Mouse (Mus musculus): ENCODE results near the gene Nagpa.
"Not testable (repeated sequence)": the region's sequence is repeated elsewhere in the genome, so short reads cannot be mapped to it uniquely, and the experiment has no call there.

Nagpa gene

DNA sequence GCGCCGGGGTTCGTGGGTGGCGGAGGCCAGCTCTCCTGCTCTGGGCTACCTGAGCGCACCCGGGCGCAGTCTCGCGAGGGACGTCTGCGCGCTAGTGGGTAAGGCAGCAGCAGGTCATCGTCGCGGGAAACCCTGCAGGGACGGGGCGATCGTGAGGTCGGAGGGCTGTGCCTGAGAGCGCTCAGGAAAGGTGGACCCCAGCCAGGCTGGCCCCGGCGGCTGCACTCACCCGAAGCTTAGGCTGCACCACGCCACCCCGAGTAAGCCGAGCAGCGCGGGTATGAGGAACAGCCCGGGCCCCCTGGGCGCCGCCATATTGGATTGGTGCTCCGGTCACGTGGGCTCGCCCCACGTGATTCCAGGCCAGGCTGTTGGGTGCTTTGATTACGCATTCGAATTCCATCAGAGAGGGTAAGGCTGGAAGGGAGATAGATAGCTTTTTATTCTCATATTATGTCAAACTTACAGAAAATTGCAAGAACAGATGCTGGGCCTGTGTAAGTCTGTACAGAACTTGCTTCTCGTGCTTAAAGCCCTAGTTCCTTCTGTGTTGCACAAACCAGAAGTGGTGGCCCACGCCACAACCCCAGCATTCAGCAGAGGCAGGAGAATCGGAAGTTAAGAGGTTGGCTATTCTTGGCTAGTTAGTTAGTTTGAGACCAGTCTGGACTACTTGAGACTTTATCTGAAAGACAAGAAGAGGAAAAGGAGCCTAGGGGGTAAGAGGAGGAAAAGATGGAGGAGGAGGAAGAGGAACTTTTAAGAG lies at the start of gene Nagpa:
Gene Nagpa, minus strand, starts transcription at position 345 of the 766 bp plus-strand sequence.
- DNase-seq = peak; percentile 75

DNA sequence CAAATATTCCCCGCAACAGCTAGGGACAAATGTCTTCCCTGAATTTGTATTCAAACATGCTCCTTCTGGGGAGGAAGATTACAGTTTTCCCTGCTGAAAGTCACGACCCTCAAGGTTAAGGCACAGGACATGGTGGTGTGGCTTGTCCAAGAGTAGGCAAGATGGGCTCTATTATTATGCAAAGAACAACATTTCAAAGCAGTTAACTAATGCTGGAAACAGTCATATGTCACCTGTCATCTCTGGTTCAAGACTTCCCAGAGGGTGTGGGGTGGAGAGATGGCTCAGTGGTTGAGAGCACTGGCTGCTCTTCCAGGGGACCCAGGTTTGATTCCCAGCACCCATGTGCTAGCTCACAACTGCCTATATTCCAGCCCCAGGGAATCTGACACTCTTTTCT lies 48.4 kb upstream of the Nagpa start:
- DNase-seq = no peak

DNA sequence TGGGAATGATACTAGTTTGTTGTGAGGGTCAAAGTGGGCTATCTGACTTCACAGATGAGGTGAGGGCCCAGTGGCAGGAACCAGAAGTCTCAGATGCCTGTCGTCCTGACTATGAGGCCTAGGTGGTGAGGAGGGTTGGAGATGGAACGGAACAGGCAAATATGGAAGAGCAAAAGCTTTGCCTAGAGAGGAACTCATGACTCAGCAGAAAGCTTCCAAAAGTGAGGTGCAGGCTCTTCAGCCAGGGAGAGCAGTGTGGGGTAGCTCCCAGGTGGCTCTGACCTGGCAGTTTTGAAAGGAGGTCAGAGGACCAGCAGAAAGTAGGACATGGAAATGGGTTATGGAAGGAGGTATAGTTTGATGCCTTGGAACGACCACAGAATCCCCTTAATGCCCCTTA lies 47.1 kb upstream of the Nagpa start:
- no peak for DNase-seq

DNA sequence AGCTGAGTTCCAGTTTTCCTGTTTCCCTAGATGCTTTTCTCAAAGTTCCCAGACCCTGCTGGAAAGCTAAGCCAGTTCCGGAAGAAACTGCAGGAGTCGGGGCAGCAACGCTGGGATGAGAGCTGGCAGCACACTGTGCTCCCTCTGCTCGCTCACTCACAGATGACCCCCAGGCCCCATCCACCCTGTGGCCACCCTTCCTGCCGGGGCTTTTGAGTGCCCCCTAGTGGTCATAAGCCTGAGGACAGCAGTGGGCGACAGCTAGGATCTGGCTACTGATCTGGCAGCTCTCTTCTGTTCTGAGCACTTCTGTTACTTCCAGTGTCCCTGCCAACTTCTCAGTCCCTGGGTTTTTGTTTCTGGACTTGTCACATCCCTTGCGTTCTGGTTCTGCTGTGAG lies 40.6 kb upstream of the Nagpa start:
- DNase-seq = peak; percentile 43

DNA sequence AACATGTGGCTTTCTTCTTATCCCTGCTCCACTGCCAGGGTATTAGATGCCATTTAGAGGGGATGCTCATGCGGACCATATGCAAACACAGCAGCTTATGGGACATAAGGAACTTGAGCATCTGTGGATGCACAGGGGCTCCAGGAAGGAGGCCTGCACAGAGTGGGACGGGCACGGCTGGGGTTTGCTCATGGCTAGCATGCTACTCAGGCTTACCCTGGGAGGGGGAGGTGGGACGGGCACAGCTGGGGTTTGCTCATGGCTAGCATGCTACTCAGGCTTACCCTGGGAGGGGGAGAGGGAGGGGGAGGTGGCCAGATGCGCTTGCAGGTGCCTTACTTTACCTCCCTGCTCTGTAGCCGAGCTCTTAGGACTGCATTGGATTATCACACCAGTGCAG lies 39.1 kb upstream of the Nagpa start:
- no peak for DNase-seq

DNA sequence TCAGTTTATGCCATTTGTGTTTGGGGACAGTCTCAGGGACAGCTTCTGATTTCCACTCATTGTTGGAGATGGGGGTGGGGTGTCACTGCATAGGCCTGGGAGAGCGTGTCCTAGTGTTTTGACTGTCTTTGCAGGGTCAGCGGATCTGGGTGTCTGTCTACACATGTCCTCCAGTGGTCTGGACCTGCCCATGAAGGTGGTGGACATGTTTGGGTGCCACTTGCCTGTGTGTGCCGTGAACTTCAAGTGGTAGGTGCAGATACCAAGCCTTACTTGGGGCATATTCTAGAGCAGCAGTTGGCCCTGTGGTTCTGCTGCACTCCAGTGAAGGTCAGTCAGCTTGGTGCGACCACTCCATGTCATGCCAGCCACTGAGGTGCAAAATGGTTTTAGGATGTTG lies 38.5 kb upstream of the Nagpa start:
- DNase-seq = no peak

DNA sequence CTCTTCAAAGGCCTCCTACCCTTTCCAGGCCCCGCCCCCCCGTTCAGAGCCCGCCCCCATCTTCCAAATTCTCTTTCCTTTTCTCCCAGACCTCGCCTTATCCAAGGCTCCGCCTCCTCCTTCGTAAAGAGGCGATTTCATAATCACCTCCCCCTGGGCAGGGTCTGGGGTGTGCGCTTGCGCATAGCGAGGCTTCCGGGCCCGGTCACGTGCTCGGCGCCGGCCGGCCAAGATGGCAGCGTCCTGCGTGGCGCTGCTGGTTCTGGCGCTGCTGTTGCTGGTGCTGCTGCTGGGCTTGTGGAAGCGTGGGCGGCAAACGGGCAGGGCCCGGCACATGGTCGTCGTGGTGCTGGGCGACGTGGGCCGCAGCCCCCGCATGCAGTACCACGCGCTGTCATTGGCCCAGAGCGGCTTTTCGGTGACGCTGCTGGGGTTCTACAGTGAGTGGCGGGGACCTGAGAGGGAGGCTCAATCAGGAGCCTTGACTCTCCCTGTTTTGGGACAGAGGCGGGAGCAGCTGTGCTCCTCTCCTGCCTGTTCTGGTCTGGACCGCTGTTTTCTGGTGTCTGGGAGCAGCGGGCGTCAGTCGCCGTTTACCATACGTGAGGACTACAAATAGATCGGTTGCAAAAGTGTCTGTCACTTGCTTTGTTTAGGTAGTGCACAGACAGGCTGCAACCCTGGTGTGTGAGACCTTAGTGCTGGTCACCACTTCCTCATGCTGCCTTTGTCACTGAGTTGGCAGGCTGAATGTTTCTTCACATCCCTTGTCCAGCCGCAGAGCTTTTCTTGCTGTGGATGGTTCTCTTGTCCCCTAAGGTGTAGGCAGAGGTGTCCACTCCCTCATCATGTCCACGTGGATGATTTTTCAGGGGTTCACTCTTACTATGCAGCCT lies 29.9 kb upstream of the Nagpa start, which contains the start of gene Alg1:
Gene Alg1, plus strand, starts transcription at position 204 of the 896 bp plus-strand sequence.
- DNase-seq = peak; percentile 92

DNA sequence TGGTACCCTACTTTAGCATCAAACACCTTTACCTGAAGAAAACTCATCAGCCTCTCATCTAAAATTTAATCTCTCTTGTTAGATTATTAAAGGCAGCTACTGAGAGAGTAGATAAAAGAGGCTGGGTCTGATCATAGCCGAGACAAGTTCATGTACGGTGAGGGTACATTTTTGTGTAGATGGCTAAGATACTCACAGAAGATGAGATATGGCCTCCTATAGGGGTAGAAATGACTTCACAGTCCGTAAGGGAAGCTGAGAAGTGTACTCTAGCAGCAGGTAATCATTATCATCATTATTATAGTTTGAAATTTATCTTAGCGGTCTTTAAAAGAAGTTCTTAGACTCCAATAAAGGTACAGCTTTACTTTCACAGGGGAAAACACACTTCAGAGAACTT lies 29.2 kb upstream of the Nagpa start:
- no peak for DNase-seq

DNA sequence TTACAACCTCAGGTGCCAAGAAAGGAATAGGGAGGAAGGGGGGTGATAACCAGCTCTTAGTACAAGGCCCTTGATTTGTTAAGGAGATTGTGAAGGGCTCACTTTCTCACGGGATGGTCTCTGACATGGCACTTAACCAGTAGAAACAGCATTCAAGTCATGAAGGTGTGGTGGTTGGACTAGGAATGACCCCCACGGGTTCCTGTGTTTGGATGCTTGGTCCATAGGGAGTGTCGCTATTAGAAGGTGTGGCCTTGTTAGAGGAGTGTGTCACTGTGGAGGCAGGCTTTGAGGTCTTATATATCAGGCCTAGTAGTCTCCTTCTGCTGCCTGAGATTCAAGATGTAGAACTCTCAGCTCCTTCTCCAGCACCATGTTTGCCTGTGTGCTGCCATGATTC lies 24.3 kb upstream of the Nagpa start:
- not testable (repeated sequence) for DNase-seq

DNA sequence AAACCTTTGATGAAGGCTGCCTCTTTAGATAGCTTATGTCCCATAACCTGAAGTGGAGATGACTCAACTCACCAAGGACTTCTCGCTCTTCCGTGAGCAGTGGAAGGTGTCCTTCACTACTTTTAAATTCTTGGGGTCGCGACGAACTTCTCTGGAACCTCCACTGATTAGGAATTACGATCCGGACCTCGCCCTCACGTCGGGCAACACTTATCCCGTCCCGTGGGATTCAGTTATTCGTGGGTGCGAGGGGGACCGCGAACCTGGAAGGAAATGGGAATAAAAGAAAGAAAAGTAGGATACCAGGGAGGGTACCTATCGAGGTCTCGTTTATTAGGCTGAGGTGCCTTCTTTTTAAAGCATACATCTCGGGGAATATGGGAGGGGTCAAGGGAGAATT lies 23.7 kb upstream of the Nagpa start:
- DNase-seq = not testable (repeated sequence)

DNA sequence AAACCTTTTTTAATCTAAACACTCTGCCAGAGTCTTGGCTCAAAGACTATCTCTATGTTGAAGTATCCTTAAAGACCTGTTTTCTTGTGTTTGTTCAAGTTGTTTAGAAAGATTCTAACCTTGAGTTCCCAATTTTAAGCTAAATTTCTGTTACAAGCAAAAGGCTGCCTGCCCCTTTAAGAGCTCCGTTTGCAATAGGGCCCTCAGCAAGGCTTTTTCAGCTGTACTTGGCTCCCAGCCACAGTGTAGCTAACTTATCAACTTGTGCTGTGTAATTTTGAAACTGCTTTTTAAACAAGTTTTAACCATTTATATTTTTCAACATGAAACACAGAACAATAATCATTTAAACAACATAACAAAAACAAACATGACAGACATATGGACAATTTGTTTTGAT lies 22.7 kb upstream of the Nagpa start:
- not testable (repeated sequence) for DNase-seq

DNA sequence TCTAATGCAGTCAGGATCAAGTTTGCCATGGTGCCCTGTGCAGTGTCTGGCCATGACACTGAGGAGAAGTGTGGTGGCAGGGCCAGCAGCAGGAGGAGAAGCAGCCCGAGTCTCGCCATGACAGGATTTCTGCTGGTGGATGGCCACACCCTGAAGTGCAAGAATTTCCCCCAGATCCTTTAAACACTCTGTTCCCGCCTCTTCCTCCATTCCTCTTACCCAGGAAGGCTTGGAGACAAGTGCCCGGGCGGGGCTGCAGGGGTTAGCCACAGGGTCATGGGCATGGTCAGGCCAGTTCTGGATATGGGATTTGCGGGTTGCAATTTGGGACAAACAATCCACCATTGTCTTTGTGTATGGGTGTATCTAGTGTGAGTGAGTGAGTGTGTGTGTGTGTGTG lies 18.3 kb upstream of the Nagpa start, which contains the start of gene AU021092:
Gene AU021092, minus strand, starts transcription at position 160 of the 400 bp plus-strand sequence.
- peak; percentile 43 for DNase-seq

DNA sequence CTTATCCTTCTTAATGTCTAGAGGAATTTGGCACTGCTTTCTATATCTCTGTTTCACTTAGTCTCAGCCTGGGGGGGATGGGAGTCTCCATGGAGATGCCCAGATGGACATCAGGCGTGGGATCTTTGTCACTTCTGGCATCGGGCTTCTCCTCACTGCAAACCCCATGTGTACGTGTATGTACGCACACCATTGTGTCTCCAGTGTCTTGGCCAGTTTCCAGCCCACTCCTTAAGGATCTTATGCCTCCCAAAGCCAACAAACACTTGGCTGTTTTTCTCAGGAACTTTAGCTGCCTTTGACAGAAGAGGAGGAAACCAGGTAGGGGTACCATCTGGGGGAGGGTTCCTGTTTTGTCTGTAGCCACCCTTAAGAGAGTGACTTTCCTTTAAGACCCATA lies 17.6 kb upstream of the Nagpa start:
- DNase-seq = no peak

DNA sequence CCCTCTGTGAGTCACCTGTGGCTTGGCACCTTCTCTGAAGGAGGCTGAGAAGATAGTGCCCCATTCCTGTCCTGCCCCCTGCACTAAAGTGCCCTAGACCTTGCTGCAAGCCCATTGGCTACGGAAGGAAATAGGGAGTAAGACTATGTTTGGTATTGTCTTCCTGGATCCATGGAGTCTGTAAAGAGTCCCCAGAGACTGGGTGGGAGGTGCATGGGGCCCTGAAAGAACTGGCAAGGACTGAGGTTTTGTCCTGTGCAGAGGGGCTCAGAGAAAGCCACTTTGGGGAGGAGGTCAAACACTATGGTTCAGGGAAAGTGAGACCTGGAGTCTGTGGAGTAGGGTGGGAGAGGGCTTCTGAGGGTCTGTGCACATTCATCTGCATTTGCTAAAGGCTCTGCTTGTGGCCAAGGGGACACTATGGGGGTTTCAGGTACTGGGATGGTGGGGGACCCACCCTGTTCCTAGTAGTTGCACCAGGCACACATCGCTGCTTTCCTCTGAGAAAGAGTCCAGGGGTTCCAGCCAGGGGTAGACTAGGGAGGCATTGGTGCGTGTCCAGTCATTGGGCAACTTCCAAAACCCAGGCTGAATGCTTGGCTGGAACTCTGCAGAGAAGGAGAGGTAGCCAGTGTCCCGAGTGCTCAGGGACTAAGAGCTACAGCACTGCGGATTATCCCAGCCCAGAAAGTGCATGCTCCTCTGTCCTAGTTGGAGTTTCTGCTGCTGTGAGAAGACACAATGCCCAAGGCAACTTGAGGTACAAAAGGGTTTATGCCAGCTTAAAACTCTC lies 13.7 kb upstream of the Nagpa start:
- peak; percentile 66 for DNase-seq

DNA sequence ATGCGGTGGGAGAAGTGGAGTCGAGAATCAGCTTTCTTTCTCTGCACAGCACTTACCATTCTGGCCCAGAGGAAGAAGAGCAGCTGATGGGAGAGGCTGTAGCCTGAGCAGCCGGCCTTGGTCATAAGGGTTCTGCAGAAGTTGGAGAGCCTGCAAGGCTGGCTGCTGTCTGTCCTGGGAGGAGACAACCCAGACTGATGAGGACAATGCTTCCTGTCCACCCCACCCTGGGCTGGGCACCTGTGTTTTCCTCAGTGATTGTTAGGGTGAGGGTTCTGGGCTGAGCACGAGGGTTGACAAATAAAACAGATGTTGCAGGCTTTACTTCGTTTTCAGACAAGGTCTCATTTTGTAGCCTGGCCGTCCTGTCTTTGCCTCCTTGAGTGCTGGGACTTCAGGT lies 12.9 kb upstream of the Nagpa start:
- no peak for DNase-seq

DNA sequence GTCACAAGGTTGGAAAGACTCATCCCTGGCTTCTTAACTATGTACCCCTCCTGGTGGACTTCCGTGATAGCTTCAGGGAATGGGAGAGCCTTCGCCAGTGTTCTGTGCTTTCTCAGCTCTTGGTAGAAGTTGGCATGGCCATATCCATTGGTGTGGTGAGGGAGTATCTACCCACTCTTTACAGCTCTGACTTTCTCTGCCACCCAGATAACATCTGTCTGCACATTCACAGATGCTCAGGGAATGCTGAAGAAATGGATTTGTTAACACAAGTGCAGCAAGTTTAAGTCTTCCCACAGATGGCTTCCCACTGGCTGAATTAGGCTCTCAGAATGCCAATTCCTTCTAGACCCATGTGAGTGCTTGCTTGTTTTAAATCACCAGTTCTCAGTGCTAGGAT lies 10.3 kb upstream of the Nagpa start:
- no peak for DNase-seq

DNA sequence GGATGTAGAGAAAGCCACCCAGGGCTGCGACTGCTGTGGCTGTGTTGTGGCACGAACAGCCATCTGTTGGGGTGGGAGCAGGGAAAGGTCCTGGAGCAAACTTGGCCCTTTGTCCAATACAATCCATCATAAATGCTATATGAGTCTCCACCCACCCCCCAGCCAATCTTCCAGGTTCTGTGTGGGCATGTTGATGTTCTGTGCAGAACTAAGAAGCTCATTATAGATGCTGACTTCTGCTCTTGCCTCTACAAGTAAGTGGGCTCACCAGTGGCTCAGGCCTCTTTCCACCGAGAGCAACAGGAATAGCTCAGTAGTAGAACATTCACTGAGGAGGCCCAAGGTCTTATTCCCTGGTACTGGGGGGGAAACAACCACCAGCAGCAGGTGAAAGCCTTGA lies 8.3 kb upstream of the Nagpa start:
- no peak for DNase-seq

DNA sequence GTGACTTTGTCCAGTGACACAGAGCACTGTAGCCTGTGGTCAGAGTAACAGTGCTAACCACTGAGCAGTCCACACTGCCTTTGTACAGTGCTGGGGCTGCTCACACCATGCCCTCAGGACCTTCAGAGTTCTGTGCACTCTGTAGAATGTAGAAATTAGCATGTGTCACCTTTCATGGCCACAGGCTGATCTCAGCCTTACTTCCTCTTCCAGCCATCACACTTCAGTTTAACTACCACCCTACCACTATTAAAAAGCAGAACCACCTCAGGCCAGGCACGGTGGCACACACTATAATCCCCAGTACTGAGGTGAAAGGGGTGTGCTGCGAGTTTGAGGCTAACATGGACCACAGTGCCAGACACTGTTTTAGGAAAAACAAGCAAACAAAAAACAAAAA lies 6.6 kb upstream of the Nagpa start:
- DNase-seq = no peak

DNA sequence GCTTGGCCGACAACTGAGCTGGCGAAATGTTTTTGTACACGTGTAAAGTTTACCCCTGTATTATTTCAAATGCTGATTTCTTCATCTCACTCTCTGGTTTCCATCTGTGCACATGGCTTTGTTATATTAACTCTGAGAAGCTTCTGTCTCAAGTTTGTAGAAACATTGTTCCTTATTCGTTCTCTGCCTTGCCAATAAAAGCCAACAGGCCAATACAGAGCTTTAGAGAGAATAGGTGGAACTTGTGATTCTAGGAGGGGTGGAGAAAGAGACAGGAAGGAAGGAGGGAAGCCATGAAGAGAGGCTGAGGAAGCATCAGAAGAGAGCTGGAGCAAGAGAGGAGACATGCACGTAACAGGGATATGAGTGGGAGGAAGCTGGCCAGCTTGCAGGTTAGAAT lies 2.2 kb upstream of the Nagpa start:
- no peak for DNase-seq

DNA sequence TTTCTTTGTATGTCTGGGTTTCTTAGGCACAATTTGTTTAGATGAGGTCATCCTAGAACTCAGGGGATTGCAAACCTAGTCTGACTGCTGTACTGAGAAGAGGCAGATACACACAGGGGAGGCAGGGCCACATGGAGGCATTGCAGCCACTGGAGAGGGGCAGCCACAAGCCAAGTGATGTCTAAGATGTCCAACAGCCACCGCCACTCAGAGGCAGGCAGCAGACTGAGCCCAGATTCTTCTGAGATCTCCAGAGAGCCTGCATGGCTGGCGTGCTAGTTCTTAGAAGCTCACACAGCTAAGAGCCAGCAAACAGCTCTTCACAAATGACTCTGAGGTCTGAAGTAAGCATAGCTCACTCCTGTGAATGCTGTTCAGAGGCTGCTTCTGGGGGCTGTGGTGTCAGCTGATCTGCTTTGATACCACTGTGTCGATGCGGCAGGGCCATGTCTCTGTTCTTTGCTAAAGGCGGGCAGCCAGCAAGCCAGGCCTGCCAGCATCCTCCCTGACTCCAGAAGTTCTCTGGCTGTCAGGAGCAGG lies 1.7 kb upstream of the Nagpa start:
- no peak for DNase-seq

DNA sequence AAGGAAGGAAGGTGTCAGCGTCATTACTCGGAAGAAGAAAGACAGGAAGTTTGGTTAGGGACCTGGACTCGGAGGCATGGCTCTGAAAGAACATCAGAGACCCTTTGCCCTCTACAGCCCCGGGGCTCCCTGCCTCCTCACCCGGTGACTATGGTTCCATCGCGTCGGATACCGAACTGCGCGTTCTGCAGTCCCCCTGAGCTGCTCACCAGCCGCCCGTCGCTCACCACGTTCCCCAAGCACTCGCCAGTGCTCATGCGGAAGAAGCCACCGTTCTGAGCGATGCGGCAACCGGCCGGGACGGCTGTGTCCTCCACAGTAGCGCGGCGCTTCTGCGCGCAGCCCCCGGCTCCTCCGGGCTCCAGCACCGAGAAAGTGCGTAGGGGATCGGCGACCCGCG lies 612 bp downstream of the Nagpa start:
- DNase-seq = no peak

DNA sequence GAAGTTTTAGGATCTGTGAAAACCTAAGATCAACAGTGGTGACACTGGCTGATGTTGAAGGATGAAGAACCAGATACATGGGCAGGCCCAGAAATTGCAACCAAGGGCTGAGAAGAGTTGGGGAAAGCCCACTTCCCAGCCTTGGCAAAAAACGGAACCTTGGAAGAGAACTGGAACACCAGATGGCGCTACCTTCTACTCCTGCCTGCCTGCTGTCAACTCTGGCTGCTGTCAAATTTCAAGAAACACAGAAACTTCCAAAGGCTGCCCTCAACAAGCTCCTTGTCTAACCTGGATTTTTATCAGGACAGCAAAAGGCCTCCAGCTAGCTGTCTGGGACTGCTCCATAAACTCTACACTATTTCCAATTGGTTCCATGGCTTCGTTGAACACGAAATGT lies 1.1 kb downstream of the Nagpa start:
- DNase-seq = peak; percentile 40

DNA sequence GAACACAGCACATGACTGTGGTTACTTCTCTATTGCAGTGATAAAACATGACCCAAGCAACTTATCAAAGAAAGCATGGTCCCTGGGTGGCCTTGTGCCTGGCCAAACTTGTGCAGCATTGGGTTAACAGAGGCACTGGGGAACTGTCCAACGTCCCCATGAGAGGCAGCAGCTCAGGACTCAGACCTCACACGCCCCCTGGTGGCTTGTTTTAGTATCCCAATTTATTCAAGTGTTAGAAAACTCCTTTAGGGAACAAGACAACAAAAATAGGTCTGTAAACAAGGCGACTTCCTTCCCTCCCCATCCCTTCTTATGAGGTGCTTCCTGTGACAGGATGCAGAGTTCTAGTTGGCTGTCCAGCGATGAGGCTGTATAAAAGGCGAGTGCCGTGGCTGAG lies 8.7 kb downstream of the Nagpa start:
- DNase-seq = peak; percentile 42
